Mouse (Mus musculus): ENCODE data around the gene Cyp2e1. TPM values are rescaled to one million over a fixed set of nuclear protein-coding genes. Genes with fewer than 3 reads are reported as not detected.
"Not testable (repeated sequence)": the region's sequence is repeated elsewhere in the genome, so short reads cannot be mapped to it uniquely, and the experiment has no call there.

Cyp2e1 gene
- total and polyA plus RNA-seq, 3 experiments, result 0.05 TPM; not detected in 2

- Histone ChIP-seq H3K9me3 (replicated peaks) (no peaks in the 10 kb centered on the region), H3K36me3 (replicated peaks) (no peaks in the 10 kb centered on the region), H3K4me1 (ENCODE audit: insufficient read depth, low read depth, low read length) (no peaks in the 10 kb centered on the region), H3K4me3 (ENCODE audit: low read depth, low read length) (no peak overlapping the region), H3K27me3 (ENCODE audit: insufficient read depth, low read length) (peaks cover 2% of the 10 kb centered on the region; the same call in 1 of the 2 replicates)
- ATAC-seq (ENCODE audit: extremely low read depth, insufficient number of reproducible peaks, low FRiP score, poor library complexity, severe bottlenecking) (no peak), DNase-seq (ENCODE audit: low spot score) (no peak)
- no peak for TF ChIP-seq CTCF (IDR thresholded peaks at IDR 0.05; ENCODE audit: low read depth, low read length)
- TF ChIP-seq POLR2AphosphoS5 (IDR thresholded peaks at IDR 0.05; ENCODE audit: insufficient replicate concordance, low read depth, low read length), result no peak
- no peak for TF ChIP-seq TAL1 (conservative IDR thresholded peaks at IDR 0.05; ENCODE audit: low read depth, low read length)
- no peak for TF ChIP-seq GATA1 (IDR thresholded peaks at IDR 0.05; ENCODE audit: borderline replicate concordance, low read length)
- TF ChIP-seq GATA2 (IDR thresholded peaks at IDR 0.05; ENCODE audit: borderline replicate concordance, low read depth, low read length), result no peak
These were observed 15.3 kb upstream of the Cyp2e1 start for GRCm38 (mm10) chr7:140748116-140748826.

- H3K27me3 ChIP-seq (ENCODE audit: insufficient read depth, low read length), result peaks cover 2% of the 10 kb centered on the region; the same call in 1 of the 2 replicates
- TF ChIP-seq CTCF (IDR thresholded peaks at IDR 0.05; ENCODE audit: low read depth, low read length) (no peak), TAL1 (conservative IDR thresholded peaks at IDR 0.05; ENCODE audit: low read depth, low read length) (no peak), GATA2 (IDR thresholded peaks at IDR 0.05; ENCODE audit: borderline replicate concordance, low read depth, low read length) (no peak), POLR2AphosphoS5 (IDR thresholded peaks at IDR 0.05; ENCODE audit: insufficient replicate concordance, low read depth, low read length) (no peak), GATA1 (IDR thresholded peaks at IDR 0.05; ENCODE audit: borderline replicate concordance, low read length) (no peak)
- no peaks in the 10 kb centered on the region for H3K36me3 ChIP-seq (replicated peaks)
- no peaks in the 10 kb centered on the region for H3K9me3 ChIP-seq (replicated peaks)
- H3K4me3 ChIP-seq (ENCODE audit: low read depth, low read length), result no peak overlapping the region
- H3K4me1 ChIP-seq (ENCODE audit: insufficient read depth, low read depth, low read length), result no peaks in the 10 kb centered on the region
- DNase-seq (ENCODE audit: low spot score) (no peak), ATAC-seq (ENCODE audit: extremely low read depth, insufficient number of reproducible peaks, low FRiP score, poor library complexity, severe bottlenecking) (no peak)
These were observed 14.7 kb upstream of the Cyp2e1 start for GRCm38 (mm10) chr7:140748827-140749160.

- Histone ChIP-seq H3K4me3 (ENCODE audit: low read depth, low read length) (no peak overlapping the region), H3K9me3 (replicated peaks) (no peaks in the 10 kb centered on the region), H3K27me3 (ENCODE audit: insufficient read depth, low read length) (peaks cover 4% of the 10 kb centered on the region; the same call in 1 of the 2 replicates), H3K36me3 (replicated peaks) (no peaks in the 10 kb centered on the region), H3K4me1 (ENCODE audit: insufficient read depth, low read depth, low read length) (no peaks in the 10 kb centered on the region)
- TF ChIP-seq POLR2AphosphoS5 (IDR thresholded peaks at IDR 0.05; ENCODE audit: insufficient replicate concordance, low read depth, low read length) (no peak), CTCF (IDR thresholded peaks at IDR 0.05; ENCODE audit: low read depth, low read length) (no peak), GATA1 (IDR thresholded peaks at IDR 0.05; ENCODE audit: borderline replicate concordance, low read length) (no peak), TAL1 (conservative IDR thresholded peaks at IDR 0.05; ENCODE audit: low read depth, low read length) (no peak), GATA2 (IDR thresholded peaks at IDR 0.05; ENCODE audit: borderline replicate concordance, low read depth, low read length) (no peak)
- no peak for DNase-seq (ENCODE audit: low spot score)
- ATAC-seq (ENCODE audit: extremely low read depth, insufficient number of reproducible peaks, low FRiP score, poor library complexity, severe bottlenecking), result no peak
These were observed 9.0 kb upstream of the Cyp2e1 start for GRCm38 (mm10) chr7:140754556-140754955.

- Histone ChIP-seq H3K36me3 (replicated peaks) (no peaks in the 10 kb centered on the region), H3K9me3 (replicated peaks) (no peaks in the 10 kb centered on the region), H3K4me3 (ENCODE audit: low read depth, low read length) (no peak overlapping the region), H3K4me1 (ENCODE audit: insufficient read depth, low read depth, low read length) (no peaks in the 10 kb centered on the region), H3K27me3 (ENCODE audit: insufficient read depth, low read length) (peaks cover 4% of the 10 kb centered on the region; the same call in 1 of the 2 replicates)
- no peak for ATAC-seq (ENCODE audit: extremely low read depth, insufficient number of reproducible peaks, low FRiP score, poor library complexity, severe bottlenecking)
- no peak for DNase-seq (ENCODE audit: low spot score)
- TF ChIP-seq TAL1 (conservative IDR thresholded peaks at IDR 0.05; ENCODE audit: low read depth, low read length) (no peak), GATA2 (IDR thresholded peaks at IDR 0.05; ENCODE audit: borderline replicate concordance, low read depth, low read length) (no peak), GATA1 (IDR thresholded peaks at IDR 0.05; ENCODE audit: borderline replicate concordance, low read length) (no peak), POLR2AphosphoS5 (IDR thresholded peaks at IDR 0.05; ENCODE audit: insufficient replicate concordance, low read depth, low read length) (no peak), CTCF (IDR thresholded peaks at IDR 0.05; ENCODE audit: low read depth, low read length) (no peak)
These were observed 7.2 kb upstream of the Cyp2e1 start for GRCm38 (mm10) chr7:140756151-140756854.

GRCm38 (mm10) chr7:140760647-140761046 lies 2.9 kb upstream of the Cyp2e1 start:
- Histone ChIP-seq H3K4me1 (ENCODE audit: insufficient read depth, low read depth, low read length) (no peaks in the 10 kb centered on the region), H3K9me3 (replicated peaks) (no peaks in the 10 kb centered on the region), H3K27me3 (ENCODE audit: insufficient read depth, low read length) (peaks cover 8% of the 10 kb centered on the region; the same call in 1 of the 2 replicates), H3K36me3 (replicated peaks) (no peaks in the 10 kb centered on the region), H3K4me3 (ENCODE audit: low read depth, low read length) (no peak overlapping the region)
- ATAC-seq (ENCODE audit: extremely low read depth, insufficient number of reproducible peaks, low FRiP score, poor library complexity, severe bottlenecking) (no peak), DNase-seq (ENCODE audit: low spot score) (no peak)
- TF ChIP-seq GATA2 (IDR thresholded peaks at IDR 0.05; ENCODE audit: borderline replicate concordance, low read depth, low read length) (no peak), GATA1 (IDR thresholded peaks at IDR 0.05; ENCODE audit: borderline replicate concordance, low read length) (no peak), TAL1 (conservative IDR thresholded peaks at IDR 0.05; ENCODE audit: low read depth, low read length) (no peak), CTCF (IDR thresholded peaks at IDR 0.05; ENCODE audit: low read depth, low read length) (no peak), POLR2AphosphoS5 (IDR thresholded peaks at IDR 0.05; ENCODE audit: insufficient replicate concordance, low read depth, low read length) (no peak)

GRCm38 (mm10) chr7:140765391-140765790 lies 1.9 kb downstream of the Cyp2e1 start:
- H3K27me3 ChIP-seq (ENCODE audit: insufficient read depth, low read length); H3K4me1 ChIP-seq (ENCODE audit: insufficient read depth, low read depth, low read length): not testable (repeated sequence)

More at GRCm38 (mm10) chr7:140765391-140765790, 1.9 kb downstream of the Cyp2e1 start:
- DNase-seq (ENCODE audit: low spot score); H3K4me3 ChIP-seq (ENCODE audit: low read depth, low read length); H3K36me3 ChIP-seq (replicated peaks); H3K9me3 ChIP-seq (replicated peaks); ATAC-seq (ENCODE audit: extremely low read depth, insufficient number of reproducible peaks, low FRiP score, poor library complexity, severe bottlenecking): not testable (repeated sequence)

Data from G1E (cell line).